Mouse (Mus musculus): ENCODE measurements around the gene Hax1. TPM values are rescaled to one million over a fixed set of nuclear protein-coding genes. Genes with fewer than 3 reads are reported as not detected.

Gene Hax1
- polyA plus RNA-seq, 2 experiments, result 59.9 to 108 TPM

- no peaks in the 10 kb centered on the region for H3K4me1 ChIP-seq (replicated peaks; ENCODE audit: control insufficient read depth in 2 of 2, insufficient read depth in 2 of 2, low read length in 1 of 2)
- DNase-seq (ENCODE audit: low read depth in 3 of 3, low spot score in 3 of 3) (no peak), ATAC-seq (ENCODE audit: insufficient read depth) (no peak)
- no peak overlapping the region for H3K4me2 ChIP-seq (ENCODE audit: low read depth)
- H3K9me3 ChIP-seq (ENCODE audit: control insufficient read depth, low read length), result no peaks in the 10 kb centered on the region
- H3K4me3 ChIP-seq (ENCODE audit: insufficient read depth in 1 of 2, low read depth in 2 of 2, low read length in 2 of 2), result no peak overlapping the region
- H3K27me3 ChIP-seq (ENCODE audit: control insufficient read depth, insufficient read depth, low read length), result no peaks in the 10 kb centered on the region
- H3K36me3 ChIP-seq (replicated peaks; ENCODE audit: control insufficient read depth, insufficient read depth, low read depth), result no peaks in the 10 kb centered on the region
- no peak overlapping the region for H3K27ac ChIP-seq
- no peak overlapping the region for H3K9ac ChIP-seq (replicated peaks)
- TF ChIP-seq EP300 (IDR thresholded peaks at IDR 0.05; ENCODE audit: low read depth), result no peak
- 0 out of 2 replicates have a peak, but pooled peaks have one; percentile 10 for TF ChIP-seq CTCF (IDR thresholded peaks at IDR 0.05; ENCODE audit: low read depth)
- WGBS (ENCODE audit: insufficient replicate concordance), result 78% methylated on average over 11 of the region's 11 CpGs
Measured at GRCm38 (mm10) chr3:89948021-89948420, 50.6 kb downstream of the Hax1 start.

Small RNA genes lying within 50 kb of the gene (microRNA-seq; reads per million reads assigned to microRNA genes)
- 1.7 reads per million for gene Mir7669

Other genes starting within 250 kb of the Hax1 start
- gene Chrnb2, start 234.1 kb downstream of the Hax1 start, polyA plus RNA-seq (2012; rRNA removed), result 0.12 and 0.15 TPM in 2 replicates
- 0.10 and 0.18 TPM in 2 replicates for gene Chrnb2, start 234.1 kb downstream of the Hax1 start, polyA plus RNA-seq (2014; fragmentation: Nextera tagmentation; extraction: Ambion mirVana)
- 6.7 and 9.0 TPM in 2 replicates for gene Ube2q1, start 225.2 kb downstream of the Hax1 start, polyA plus RNA-seq (2012; rRNA removed)
- 6.3 and 6.7 TPM in 2 replicates for gene Ube2q1, start 225.2 kb downstream of the Hax1 start, polyA plus RNA-seq (2014; fragmentation: Nextera tagmentation; extraction: Ambion mirVana)
- gene She, start 167.4 kb downstream of the Hax1 start, polyA plus RNA-seq (2012; rRNA removed), result 0.50 and 0.55 TPM in 2 replicates
- gene She, start 167.4 kb downstream of the Hax1 start, polyA plus RNA-seq (2014; fragmentation: Nextera tagmentation; extraction: Ambion mirVana), result 0.81 and 0.86 TPM in 2 replicates
- gene Il6ra, start 85.6 kb downstream of the Hax1 start, polyA plus RNA-seq (2012; rRNA removed), result 0.92 and 1.2 TPM in 2 replicates
- 1.3 and 1.9 TPM in 2 replicates for gene Il6ra, start 85.6 kb downstream of the Hax1 start, polyA plus RNA-seq (2014; fragmentation: Nextera tagmentation; extraction: Ambion mirVana)
- 2.9 and 3.4 TPM in 2 replicates for gene Atp8b2, start 35.3 kb downstream of the Hax1 start, polyA plus RNA-seq (2012; rRNA removed)
- 1.8 TPM in 2 replicates for gene Atp8b2, start 35.3 kb downstream of the Hax1 start, polyA plus RNA-seq (2014; fragmentation: Nextera tagmentation; extraction: Ambion mirVana)
- gene 4933434E20Rik, start 52.9 kb upstream of the Hax1 start, polyA plus RNA-seq (2012; rRNA removed), result 15.6 and 19.1 TPM in 2 replicates
- 83.8 and 89.6 TPM in 2 replicates for gene 4933434E20Rik, start 52.9 kb upstream of the Hax1 start, polyA plus RNA-seq (2014; fragmentation: Nextera tagmentation; extraction: Ambion mirVana)
- gene Ubap2l, start 53.8 kb upstream of the Hax1 start, polyA plus RNA-seq (2012; rRNA removed), result 48.9 and 52.4 TPM in 2 replicates
- 70.4 and 72.1 TPM in 2 replicates for gene Ubap2l, start 53.8 kb upstream of the Hax1 start, polyA plus RNA-seq (2014; fragmentation: Nextera tagmentation; extraction: Ambion mirVana)
- 54.6 and 86.2 TPM in 2 replicates for gene Tpm3, start 73.9 kb upstream of the Hax1 start, polyA plus RNA-seq (2012; rRNA removed)
- gene Tpm3, start 73.9 kb upstream of the Hax1 start, polyA plus RNA-seq (2014; fragmentation: Nextera tagmentation; extraction: Ambion mirVana), result 153 and 160 TPM in 2 replicates
- 0.19 and 0.28 TPM in 2 replicates for gene Nup210l, start 105.4 kb upstream of the Hax1 start, polyA plus RNA-seq (2012; rRNA removed)
- 0.15 TPM in 1 of 2 replicates, not detected in the other for gene Nup210l, start 105.4 kb upstream of the Hax1 start, polyA plus RNA-seq (2014; fragmentation: Nextera tagmentation; extraction: Ambion mirVana)
- gene Rps27, start 214.9 kb upstream of the Hax1 start, polyA plus RNA-seq (2012; rRNA removed), result 1,231 and 1,357 TPM in 2 replicates
- gene Rps27, start 214.9 kb upstream of the Hax1 start, polyA plus RNA-seq (2014; fragmentation: Nextera tagmentation; extraction: Ambion mirVana), result 948 and 959 TPM in 2 replicates
- gene Rab13, start 214.9 kb upstream of the Hax1 start, polyA plus RNA-seq (2012; rRNA removed), result 2.0 and 4.3 TPM in 2 replicates
- 1.9 and 2.9 TPM in 2 replicates for gene Rab13, start 214.9 kb upstream of the Hax1 start, polyA plus RNA-seq (2014; fragmentation: Nextera tagmentation; extraction: Ambion mirVana)
- 18.8 and 21.2 TPM in 2 replicates for gene Jtb, start 232.8 kb upstream of the Hax1 start, polyA plus RNA-seq (2012; rRNA removed)
- gene Jtb, start 232.8 kb upstream of the Hax1 start, polyA plus RNA-seq (2014; fragmentation: Nextera tagmentation; extraction: Ambion mirVana), result 48.8 and 55.9 TPM in 2 replicates
- gene Creb3l4, start 244.7 kb upstream of the Hax1 start, polyA plus RNA-seq (2012; rRNA removed), result 0.15 and 0.27 TPM in 2 replicates
- 0.24 and 0.28 TPM in 2 replicates for gene Creb3l4, start 244.7 kb upstream of the Hax1 start, polyA plus RNA-seq (2014; fragmentation: Nextera tagmentation; extraction: Ambion mirVana)
- gene Slc39a1, start 249.4 kb upstream of the Hax1 start, polyA plus RNA-seq (2012; rRNA removed), result 9.8 and 10.8 TPM in 2 replicates
- 24.1 and 24.9 TPM in 2 replicates for gene Slc39a1, start 249.4 kb upstream of the Hax1 start, polyA plus RNA-seq (2014; fragmentation: Nextera tagmentation; extraction: Ambion mirVana)